Mouse (Mus musculus) liver, embryonic 15.5 days (tissue): Measurements from ENCODE around the gene Myo1b. TPM values are rescaled to one million over a fixed set of nuclear protein-coding genes. Genes with fewer than 3 reads are reported as not detected.

Source experiments
- ATAC-seq: fragments of 200-750 bp; cut with Nextera tagmentation; 2 replicates; pipeline ENCODE4 v1.8.0; 2017; ENCODE audit warnings: moderate number of reproducible peaks, mild to moderate bottlenecking, moderate library complexity; ENCODE audit not compliant: insufficient read depth
- H3K27ac ChIP-seq: fragments of 300-500 bp; sonication (generic); replicated peaks from 2 replicates; pipeline ENCODE4 v1.5.1; 2015; ENCODE audit warnings: mild to moderate bottlenecking, inconsistent platforms
- H3K27me3 ChIP-seq: fragments of 300-500 bp; sonication (generic); 2 replicates; pipeline ENCODE4 v1.6.1; 2015; ENCODE audit warnings: mild to moderate bottlenecking, inconsistent platforms
- H3K36me3 ChIP-seq: fragments of 300-500 bp; sonication (generic); replicated peaks from 2 replicates; pipeline ENCODE4 v1.6.1; 2015; ENCODE audit warnings: moderate library complexity, mild to moderate bottlenecking, inconsistent platforms
- H3K4me1 ChIP-seq: fragments of 300-500 bp; sonication (generic); replicated peaks from 2 replicates; pipeline ENCODE4 v1.6.1; 2015; ENCODE audit warnings: inconsistent platforms
- H3K4me2 ChIP-seq: fragments of 300-500 bp; sonication (generic); 2 replicates; pipeline ENCODE4 v1.6.1; 2015; ENCODE audit warnings: moderate library complexity, mild to moderate bottlenecking, inconsistent platforms
- H3K4me3 ChIP-seq: fragments of 300-500 bp; sonication (generic); replicated peaks from 2 replicates; pipeline ENCODE4 v1.5.1; 2015; ENCODE audit warnings: mild to moderate bottlenecking, inconsistent platforms
- H3K9ac ChIP-seq: fragments of 300-500 bp; sonication (generic); 2 replicates; pipeline ENCODE4 v1.6.1; 2015; ENCODE audit warnings: moderate library complexity, mild to moderate bottlenecking, inconsistent platforms
- H3K9me3 ChIP-seq: fragments of 300-500 bp; sonication (generic); replicated peaks from 2 replicates; pipeline ENCODE4 v1.6.1; 2016; ENCODE audit warnings: inconsistent platforms
- WGBS: fragments of 180-500 bp; shearing (Covaris S2); methylation state at CpG from one replicate; pipeline ENCODE4 v1.1.7; 2015; ENCODE audit warnings: mixed read lengths; ENCODE audit not compliant: insufficient replicate concordance; 5-methylcytosine and 5-hydroxymethylcytosine counted together
- polyA plus RNA-seq: library from polyadenylated mRNA; unstranded; fragments of >200 nt; fragmentation: Nextera tagmentation; extraction: Ambion mirVana; gene quantifications from 2 replicates; pipeline ENCODE4 v1.2.1, GENCODE M21; 2015

Gene Myo1b
- polyA plus RNA-seq, 1 experiment from 2014 or later = 8.1 TPM

DNA sequence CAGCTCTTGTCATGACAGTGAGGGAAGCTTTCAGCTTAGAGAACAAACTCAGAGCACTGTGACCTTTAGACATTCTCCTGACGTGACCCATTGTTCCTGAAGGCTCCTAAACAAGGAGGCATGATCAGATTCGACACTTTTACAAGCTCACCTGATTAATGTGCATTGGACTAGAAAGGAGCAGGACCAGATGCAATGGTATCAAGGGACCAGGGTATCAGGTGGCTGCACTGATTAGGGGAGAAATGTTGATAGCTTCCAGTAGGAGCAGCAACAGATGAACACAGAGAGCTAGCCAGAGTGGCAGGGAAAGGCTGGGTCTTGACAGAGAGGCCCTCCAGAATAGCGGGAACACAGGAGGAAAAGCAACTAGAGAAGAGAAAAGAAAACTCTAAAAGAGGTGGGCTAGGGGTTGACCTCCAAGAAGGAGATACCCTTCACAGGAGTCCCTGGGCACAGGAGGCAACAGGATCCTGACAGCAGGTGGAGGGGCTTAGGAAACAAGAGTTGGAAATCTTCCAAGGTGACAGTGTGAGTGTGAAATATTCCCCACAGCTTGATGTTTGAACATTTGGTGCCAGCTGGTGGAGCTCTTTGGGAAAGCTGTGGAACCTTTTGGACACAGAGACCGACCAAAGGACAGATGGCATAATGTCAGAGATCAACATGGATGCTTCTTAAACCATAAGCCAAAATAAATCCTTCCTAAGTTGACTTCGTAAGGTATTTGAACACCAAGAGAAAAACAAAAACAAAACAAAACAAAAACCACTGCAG, 100.8 kb downstream of the Myo1b start:
- no peaks in the 10 kb centered on the region for H3K4me1 ChIP-seq
- no peaks in the 10 kb centered on the region for H3K27me3 ChIP-seq
- ATAC-seq = no peak
- no peaks in the 10 kb centered on the region for H3K9me3 ChIP-seq
- no peak overlapping the region for H3K27ac ChIP-seq
- H3K36me3 ChIP-seq = no peaks in the 10 kb centered on the region
- no peak overlapping the region for H3K4me3 ChIP-seq
- H3K4me2 ChIP-seq = no peak overlapping the region
- WGBS = 45% methylated on average over 5 of the region's 5 CpGs
- H3K9ac ChIP-seq = no peak overlapping the region

DNA sequence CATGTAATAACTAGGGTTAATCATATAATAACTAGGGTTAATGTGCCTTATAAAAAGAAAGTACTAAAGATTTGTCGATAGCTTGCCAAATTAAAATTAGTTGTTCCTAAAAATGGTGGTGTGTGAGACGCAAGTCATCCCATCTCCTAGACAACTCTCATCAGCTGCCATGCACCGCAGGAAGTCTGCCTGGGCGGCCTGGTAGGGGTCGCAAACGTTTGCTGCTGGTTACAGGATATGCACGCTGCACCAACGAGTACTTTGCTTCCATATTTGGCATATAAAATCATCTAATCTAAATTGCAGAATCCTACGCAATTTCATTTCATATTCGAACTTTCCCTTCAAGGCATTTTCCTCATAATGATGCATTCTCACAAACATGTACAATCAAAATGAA, 107.0 kb downstream of the Myo1b start:
- no peak overlapping the region for H3K4me2 ChIP-seq
- H3K4me3 ChIP-seq = no peak overlapping the region
- ATAC-seq = no peak
- no peak overlapping the region for H3K9ac ChIP-seq
- H3K27me3 ChIP-seq = no peaks in the 10 kb centered on the region
- 61% methylated on average over 10 of the region's 10 CpGs for WGBS
- no peaks in the 10 kb centered on the region for H3K9me3 ChIP-seq
- H3K4me1 ChIP-seq = no peaks in the 10 kb centered on the region
- no peaks in the 10 kb centered on the region for H3K36me3 ChIP-seq
- H3K27ac ChIP-seq = no peak overlapping the region

- Histone ChIP-seq H3K27ac (no peak overlapping the region), H3K9ac (no peak overlapping the region), H3K4me2 (no peak overlapping the region), H3K27me3 (no peaks in the 10 kb centered on the region), H3K36me3 (no peaks in the 10 kb centered on the region), H3K4me3 (no peak overlapping the region), H3K9me3 (no peaks in the 10 kb centered on the region), H3K4me1 (no peaks in the 10 kb centered on the region)
- ATAC-seq = no peak
- 22% methylated on average over 1 of the region's 1 CpGs for WGBS
Observed at GRCm38 (mm10) chr1:51808228-51808627, 107.6 kb downstream of the Myo1b start.

- H3K27me3 ChIP-seq = no peaks in the 10 kb centered on the region
- no peaks in the 10 kb centered on the region for H3K9me3 ChIP-seq
- H3K4me2 ChIP-seq = no peak overlapping the region
- no peak overlapping the region for H3K27ac ChIP-seq
- H3K4me3 ChIP-seq = no peak overlapping the region
- no peaks in the 10 kb centered on the region for H3K36me3 ChIP-seq
- H3K9ac ChIP-seq = no peak overlapping the region
- 19% methylated on average over 5 of the region's 5 CpGs for WGBS
- H3K4me1 ChIP-seq = no peaks in the 10 kb centered on the region
- no peak for ATAC-seq
Observed at GRCm38 (mm10) chr1:51805040-51805610, 110.7 kb downstream of the Myo1b start.

DNA sequence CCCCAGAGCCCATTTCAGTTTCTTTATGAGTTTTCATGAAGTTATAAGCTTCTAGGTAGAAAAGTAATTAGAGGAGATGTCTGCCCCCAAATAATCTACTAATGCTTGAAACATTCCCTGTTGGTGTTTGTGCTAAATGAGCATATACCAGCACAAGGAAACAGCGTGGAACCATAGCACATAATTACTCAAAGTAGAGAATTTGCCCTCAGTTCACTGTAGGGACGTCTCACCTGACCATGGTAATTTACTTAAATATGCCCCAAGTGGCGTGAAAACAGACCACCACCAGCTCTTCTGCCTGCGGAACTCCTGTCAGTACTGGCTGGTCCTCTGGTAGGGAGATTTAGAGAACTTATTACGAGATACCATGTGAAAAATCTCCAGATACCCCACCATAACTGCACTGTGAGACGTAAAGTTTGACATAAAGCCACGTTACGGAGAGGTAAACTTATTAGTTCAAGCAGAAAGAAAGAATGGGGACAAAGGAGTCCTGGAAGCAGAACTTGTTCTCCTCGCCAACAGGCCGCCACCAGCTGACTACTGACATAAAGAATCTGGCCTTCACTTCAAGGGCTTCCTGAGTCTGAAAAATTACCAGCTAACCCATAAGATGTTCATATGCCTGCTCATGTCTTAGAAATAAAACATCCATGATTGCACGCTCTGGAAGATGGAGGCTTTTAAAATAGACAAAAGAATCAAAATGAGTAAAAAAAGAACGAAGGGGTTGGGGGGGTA, 111.4 kb downstream of the Myo1b start:
- Histone ChIP-seq H3K36me3 (no peaks in the 10 kb centered on the region), H3K27ac (no peak overlapping the region), H3K9me3 (no peaks in the 10 kb centered on the region), H3K4me3 (no peak overlapping the region), H3K9ac (no peak overlapping the region), H3K27me3 (no peaks in the 10 kb centered on the region), H3K4me1 (no peaks in the 10 kb centered on the region), H3K4me2 (no peak overlapping the region)
- ATAC-seq = no peak
- 59% methylated on average over 12 of the region's 12 CpGs for whole genome bisulfite sequencing

DNA sequence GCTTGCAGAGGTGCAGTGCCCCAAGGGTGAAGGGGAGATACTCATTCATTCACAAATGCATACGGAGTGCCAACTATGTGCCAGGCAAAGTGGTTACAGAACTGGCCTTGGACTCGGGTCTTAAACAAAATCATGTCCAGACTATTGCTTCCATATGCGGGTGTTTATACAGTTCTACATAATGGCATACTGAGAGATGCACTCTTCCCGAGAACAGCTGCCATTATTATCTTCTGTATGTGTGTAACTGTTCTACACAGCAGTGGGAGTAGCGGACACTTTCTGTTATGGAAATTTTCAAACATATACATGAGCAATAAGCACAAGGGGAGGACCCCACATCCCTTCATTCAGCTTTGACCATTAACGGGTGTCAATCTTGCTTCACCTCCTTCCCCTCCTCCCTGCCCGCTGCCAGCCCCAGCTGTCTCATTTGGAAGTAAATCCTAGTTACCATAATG, 117.8 kb downstream of the Myo1b start:
- Histone ChIP-seq H3K9ac (no peak overlapping the region), H3K27me3 (no peaks in the 10 kb centered on the region), H3K9me3 (no peaks in the 10 kb centered on the region), H3K36me3 (no peaks in the 10 kb centered on the region; the same call in 1 of the 2 replicates), H3K4me2 (no peak overlapping the region), H3K4me3 (no peak overlapping the region), H3K27ac (no peak overlapping the region), H3K4me1 (no peaks in the 10 kb centered on the region)
- 70% methylated on average over 7 of the region's 7 CpGs for WGBS
- ATAC-seq = no peak

- Histone ChIP-seq H3K4me1 (no peaks in the 10 kb centered on the region), H3K4me3 (no peak overlapping the region), H3K36me3 (peaks cover 10% of the 10 kb centered on the region), H3K9me3 (no peaks in the 10 kb centered on the region), H3K27ac (no peak overlapping the region), H3K9ac (no peak overlapping the region), H3K4me2 (no peak overlapping the region), H3K27me3 (no peaks in the 10 kb centered on the region)
- WGBS = 66% methylated on average over 9 of the region's 9 CpGs
- no peak for ATAC-seq
Observed at GRCm38 (mm10) chr1:51795586-51796309, 120.1 kb downstream of the Myo1b start.

DNA sequence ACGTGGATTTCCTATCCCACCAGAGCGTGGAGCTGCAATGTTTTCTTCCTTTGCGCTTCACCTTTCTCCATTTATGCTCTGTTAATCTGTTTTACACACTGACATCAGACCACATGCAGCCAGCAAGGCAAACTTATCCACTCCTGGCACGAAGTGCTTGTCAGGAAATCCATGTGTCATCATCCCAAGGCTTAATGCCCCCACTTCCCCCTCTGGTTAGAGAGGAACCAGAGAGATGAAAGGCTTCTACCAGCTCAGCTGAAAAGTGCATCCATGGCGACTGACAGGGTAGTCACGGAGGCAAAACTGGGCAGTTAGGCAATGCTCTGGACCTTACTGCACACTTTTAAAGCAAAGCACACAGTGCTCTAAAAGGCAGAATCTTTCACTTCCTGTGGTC, 126.6 kb downstream of the Myo1b start:
- Histone ChIP-seq H3K4me3 (no peak overlapping the region), H3K36me3 (peaks cover 10% of the 10 kb centered on the region), H3K9ac (no peak overlapping the region), H3K4me1 (no peaks in the 10 kb centered on the region), H3K27me3 (no peaks in the 10 kb centered on the region), H3K27ac (no peak overlapping the region), H3K9me3 (no peaks in the 10 kb centered on the region), H3K4me2 (no peak overlapping the region)
- no peak for ATAC-seq
- 40% methylated on average over 6 of the region's 6 CpGs for WGBS

DNA sequence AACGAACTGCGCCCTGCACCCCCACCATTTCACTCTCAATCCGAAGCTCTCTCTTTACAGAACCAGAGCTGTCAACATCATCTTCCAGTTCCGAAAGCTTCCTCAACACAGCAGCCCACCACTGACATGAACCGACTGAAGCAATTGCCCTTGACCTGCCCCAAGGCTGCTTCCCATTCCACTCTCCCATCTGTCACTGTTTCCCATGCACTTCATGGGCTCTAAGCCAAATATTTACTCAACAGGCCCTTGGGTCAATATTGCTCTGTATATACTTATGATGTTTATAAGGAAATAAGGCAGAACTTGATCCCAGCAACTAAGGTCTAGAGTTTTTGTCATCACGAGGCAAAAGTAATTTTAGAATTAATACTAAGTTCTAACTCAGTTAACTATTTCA, 133.8 kb downstream of the Myo1b start:
- H3K27ac ChIP-seq = no peak overlapping the region
- H3K4me3 ChIP-seq = no peak overlapping the region
- no peak overlapping the region for H3K4me2 ChIP-seq
- no peaks in the 10 kb centered on the region for H3K27me3 ChIP-seq
- no peak overlapping the region for H3K9ac ChIP-seq
- no peaks in the 10 kb centered on the region for H3K4me1 ChIP-seq
- no peaks in the 10 kb centered on the region for H3K9me3 ChIP-seq
- H3K36me3 ChIP-seq = no peaks in the 10 kb centered on the region; the same call in 1 of the 2 replicates
- no peak for ATAC-seq
- WGBS = 48% methylated on average over 6 of the region's 6 CpGs

- H3K36me3 ChIP-seq = peaks cover 3% of the 10 kb centered on the region; the same call in 1 of the 2 replicates
Observed at GRCm38 (mm10) chr1:51780357-51780756, 135.5 kb downstream of the Myo1b start.

DNA sequence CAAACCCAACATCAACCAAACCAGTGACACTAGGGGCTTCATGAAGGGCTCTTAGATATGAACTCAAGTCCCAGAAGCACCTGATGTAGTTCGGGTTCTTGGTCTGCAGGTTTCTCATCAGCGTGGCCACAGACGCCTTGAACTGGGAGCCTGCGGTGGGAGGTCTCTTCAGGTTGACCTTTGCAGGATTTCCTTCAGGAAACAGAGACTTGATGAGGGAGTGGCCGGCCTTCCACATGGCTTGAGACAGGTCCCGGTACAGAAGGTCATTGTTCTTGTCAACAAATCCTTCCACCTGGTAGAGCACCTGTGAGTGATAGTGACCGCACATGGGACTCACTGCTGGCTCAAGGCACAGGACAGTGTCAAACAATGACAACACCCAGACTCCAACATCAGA, 137.6 kb downstream of the Myo1b start:
- 67% methylated on average over 7 of the region's 7 CpGs for WGBS
- H3K9ac ChIP-seq = no peak overlapping the region
- peaks cover 4% of the 10 kb centered on the region; the same call in 1 of the 2 replicates for H3K36me3 ChIP-seq

More at GRCm38 (mm10) chr1:51780357-51780756, 135.5 kb downstream of the Myo1b start:
- H3K4me2 ChIP-seq = no peak overlapping the region
- no peak overlapping the region for H3K4me3 ChIP-seq
- no peak overlapping the region for H3K9ac ChIP-seq
- ATAC-seq = no peak
- no peak overlapping the region for H3K27ac ChIP-seq
- H3K27me3 ChIP-seq = no peaks in the 10 kb centered on the region
- no peaks in the 10 kb centered on the region for H3K9me3 ChIP-seq
- no peaks in the 10 kb centered on the region for H3K4me1 ChIP-seq

More for the DNA sequence above, 137.6 kb downstream of the Myo1b start:
- no peak for ATAC-seq
- no peaks in the 10 kb centered on the region for H3K27me3 ChIP-seq
- no peak overlapping the region for H3K4me3 ChIP-seq
- no peak overlapping the region for H3K27ac ChIP-seq
- H3K4me2 ChIP-seq = no peak overlapping the region
- H3K4me1 ChIP-seq = no peaks in the 10 kb centered on the region
- no peaks in the 10 kb centered on the region for H3K9me3 ChIP-seq
